17 mouse cellular contexts compared by ENCODE assay signal in genomic region chr6:100416046-100416445, GRCm38 (mm10).
A peak's percentile ranks its signal among the peaks of the same experiment; 100 is the strongest.
DNase-seq lines count a peak whose midpoint lies in the region; ATAC-seq and TF ChIP-seq lines count a peak whose summit lies in the region.
"Had no signal": no experiment of that assay in that cellular context is flagged by ENCODE, and none has a peak within 500 bp of the region (broad histone marks: within the 10 kb centered on the region; RNA-seq: fewer than 3 reads in every experiment).

No protein-coding gene starts in this region.

- no peaks in the 10 kb centered on the region for H3K27me3 ChIP-seq in intestine, embryonic 15.5 days (replicated peaks)
- no peaks in the 10 kb centered on the region for H3K27me3 ChIP-seq in intestine, postnatal 0 days (replicated peaks; ENCODE audit: control insufficient read depth, insufficient read depth, low read length)
- H3K27me3 ChIP-seq in splenic B cell, adult 2 months (ENCODE audit: control insufficient read depth, insufficient read depth, low read length, poor library complexity, severe bottlenecking) = no peaks in the 10 kb centered on the region
- H3K27me3 ChIP-seq: stomach, embryonic 15.5 days had no signal

- no peak overlapping the region for H3K4me3 ChIP-seq in intestine, embryonic 15.5 days (replicated peaks)
- H3K4me3 ChIP-seq in intestine, postnatal 0 days (ENCODE audit: low read depth, low read length) = no peak overlapping the region
- H3K4me3 ChIP-seq in gastrocnemius, adult 2 months = no peak overlapping the region
- H3K4me3 ChIP-seq: erythroblast, embryonic 14.5 days; limb, embryonic 13.5 days; midbrain, embryonic 12.5 days; stomach, embryonic 15.5 days had no signal

- no peaks in the 10 kb centered on the region for H3K36me3 ChIP-seq in intestine, embryonic 15.5 days
- no peaks in the 10 kb centered on the region for H3K36me3 ChIP-seq in intestine, postnatal 0 days (ENCODE audit: control insufficient read depth, insufficient read depth)
- no peaks in the 10 kb centered on the region for H3K36me3 ChIP-seq in splenic B cell, adult 2 months (ENCODE audit: control insufficient read depth, insufficient read depth, low read length, poor library complexity, severe bottlenecking)
- H3K36me3 ChIP-seq: limb, embryonic 13.5 days; midbrain, embryonic 12.5 days; stomach, embryonic 15.5 days had no signal

- H3K9ac ChIP-seq in intestine, embryonic 15.5 days = no peak overlapping the region
- H3K9ac ChIP-seq in intestine, postnatal 0 days (ENCODE audit: low read depth, low read length) = no peak overlapping the region
- H3K9ac ChIP-seq: limb, embryonic 13.5 days; midbrain, embryonic 12.5 days; stomach, embryonic 15.5 days had no signal

- intact Hi-C loops in gastrocnemius, adult 2 months (cut with DNase I) = no loop called here

- no peak for ATAC-seq in intestine, embryonic 15.5 days
- no peak for ATAC-seq in intestine, postnatal 0 days
- ATAC-seq: CD4-positive, CD25-positive, alpha-beta regulatory T cell, adult 4 months; hindbrain, postnatal 0 days had no signal

- DNase-seq in spleen, postnatal 36 days (ENCODE audit: low spot score in 2 of 2) = peak; percentile 38 to 46
- no peak for DNase-seq in spleen, adult 12 weeks (ENCODE audit: low spot score)
- DNase-seq in lung, postnatal 10 days = peak; percentile 13
- peak; percentile 57 for DNase-seq in splenic B cell, adult 2 months (ENCODE audit: low read depth, low spot score)
- no peak for DNase-seq in gastrocnemius, adult 2 months
- DNase-seq in cerebellum, postnatal 4 days (ENCODE audit: low spot score in 2 of 2) = no peak
- DNase-seq: adrenal gland, postnatal 36 days; cerebellum, adult 11 months; gastrocnemius, postnatal 25 days had no signal

- WGBS in intestine, embryonic 15.5 days = 72% methylated on average over 8 of the region's 8 CpGs
- 79% methylated on average over 8 of the region's 8 CpGs for WGBS in intestine, postnatal 0 days

- H3K27ac ChIP-seq in intestine, embryonic 15.5 days = peak overlapping the region; percentile 15; the same call in 1 of the 2 replicates
- H3K27ac ChIP-seq in intestine, postnatal 0 days (ENCODE audit: low read depth, low read length) = no peak overlapping the region
- no peak overlapping the region for H3K27ac ChIP-seq in gastrocnemius, adult 2 months
- H3K27ac ChIP-seq: hindbrain, postnatal 0 days; limb, embryonic 13.5 days; midbrain, embryonic 12.5 days; stomach, embryonic 15.5 days had no signal

- no peak for TF ChIP-seq CTCF in intestine, postnatal 0 days (IDR thresholded peaks at IDR 0.05; ENCODE audit: low read depth)
- no peak for TF ChIP-seq CTCF in gastrocnemius, adult 2 months (IDR thresholded peaks at IDR 0.05)

- H3K4me2 ChIP-seq in intestine, embryonic 15.5 days (replicated peaks) = no peak overlapping the region
- H3K4me2 ChIP-seq in intestine, postnatal 0 days (replicated peaks; ENCODE audit: low read depth) = no peak overlapping the region
- H3K4me2 ChIP-seq: limb, embryonic 13.5 days; midbrain, embryonic 12.5 days; stomach, embryonic 15.5 days had no signal

- H3K4me1 ChIP-seq in intestine, embryonic 15.5 days (replicated peaks) = 0 out of 2 replicates have a peak, but pooled peaks cover 7% of the 10 kb centered on the region
- no peaks in the 10 kb centered on the region for H3K4me1 ChIP-seq in intestine, postnatal 0 days (replicated peaks; ENCODE audit: control insufficient read depth, insufficient read depth, low read length)
- H3K4me1 ChIP-seq: stomach, embryonic 15.5 days had no signal

- no peaks in the 10 kb centered on the region for H3K9me3 ChIP-seq in intestine, embryonic 15.5 days
- H3K9me3 ChIP-seq in intestine, postnatal 0 days (ENCODE audit: control insufficient read depth) = no peaks in the 10 kb centered on the region
- H3K9me3 ChIP-seq: limb, embryonic 13.5 days; midbrain, embryonic 12.5 days; stomach, embryonic 15.5 days had no signal

Comparison
In these comparisons a context has a peak if more than half of its experiments do, and no peak if none do; other contexts are left out.
1. DNase-seq: peak in spleen, postnatal 36 days (2 of 2), lung, postnatal 10 days (single experiment) and splenic B cell, adult 2 months (single experiment); none in spleen, adult 12 weeks (single experiment), gastrocnemius, adult 2 months (single experiment) and cerebellum, postnatal 4 days (0 of 2).